Mouse (Mus musculus) lung, postnatal 0 days (tissue): Measurements from ENCODE around the gene Atrip. TPM values are rescaled to one million over a fixed set of nuclear protein-coding genes. Genes with fewer than 3 reads are reported as not detected.

ENCODE experiments used
- ATAC-seq: fragments of 200-750 bp; cut with Nextera tagmentation; 2 replicates; pipeline ENCODE4 v1.8.0; 2017; ENCODE audit warnings: moderate library complexity
- DNase-seq: peaks from one replicate; pipeline ENCODE4 v3.0.0-alpha.2; 2016; ENCODE audit warnings: low spot score
- H3K27ac ChIP-seq: fragments of 300-500 bp; sonication (generic); 2 replicates; pipeline ENCODE4 v1.5.1; 2014; ENCODE audit warnings: antibody characterized with exemption, mild to moderate bottlenecking, low read length, mixed read lengths
- H3K27me3 ChIP-seq: fragments of 300-500 bp; sonication (generic); replicated peaks from 2 replicates; pipeline ENCODE4 v1.6.1; 2014; ENCODE audit warnings: low read length, mixed read lengths; ENCODE audit not compliant: insufficient read depth
- H3K36me3 ChIP-seq: fragments of 300-500 bp; sonication (generic); 2 replicates; pipeline ENCODE4 v1.6.1; 2014; ENCODE audit warnings: low read length, mixed read lengths; ENCODE audit not compliant: insufficient read depth
- H3K4me1 ChIP-seq: fragments of 300-500 bp; sonication (generic); 2 replicates; pipeline ENCODE4 v1.6.1; 2014; ENCODE audit warnings: antibody characterized with exemption, low read depth, low read length, mixed read lengths; ENCODE audit not compliant: insufficient read depth
- H3K4me2 ChIP-seq: fragments of 300-500 bp; sonication (generic); replicated peaks from 2 replicates; pipeline ENCODE4 v1.6.1; 2014; ENCODE audit warnings: low read depth, mild to moderate bottlenecking, low read length, moderate library complexity, mixed read lengths
- H3K4me3 ChIP-seq: fragments of 300-500 bp; sonication (generic); 2 replicates; pipeline ENCODE4 v1.5.1; 2014; ENCODE audit warnings: low read depth, low read length
- H3K9ac ChIP-seq: fragments of 300-500 bp; sonication (generic); replicated peaks from 2 replicates; pipeline ENCODE4 v1.6.1; 2014; ENCODE audit warnings: low read depth, mild to moderate bottlenecking
- H3K9me3 ChIP-seq: fragments of 300-500 bp; sonication (generic); 2 replicates; pipeline ENCODE4 v1.6.1; 2016; ENCODE audit warnings: low read length, mixed read lengths
- CTCF ChIP-seq: IDR thresholded peaks from 2 replicates; pipeline ENCODE4 v1.5.1; 2016; ENCODE audit warnings: antibody characterized with exemption, mild to moderate bottlenecking
- EP300 ChIP-seq: IDR thresholded peaks from 2 replicates; pipeline ENCODE4 v1.6.1; 2016; ENCODE audit warnings: antibody characterized with exemption, mild to moderate bottlenecking, control low read depth
- WGBS: fragments of 180-500 bp; shearing (Covaris S2); extraction: QIAGEN DNeasy Blood & Tissue Kit; methylation state at CpG from one replicate; pipeline ENCODE4 v1.1.7; 2014; 5-methylcytosine and 5-hydroxymethylcytosine counted together
- polyA plus RNA-seq: library from polyadenylated mRNA; unstranded; fragments of >200 nt; fragmentation: Nextera tagmentation; extraction: Ambion mirVana; gene quantifications from 2 replicates; pipeline ENCODE4 v1.2.1, GENCODE M21; 2015

The Atrip gene
- polyA plus RNA-seq, 1 experiment from 2014 or later = 11.4 TPM

DNA sequence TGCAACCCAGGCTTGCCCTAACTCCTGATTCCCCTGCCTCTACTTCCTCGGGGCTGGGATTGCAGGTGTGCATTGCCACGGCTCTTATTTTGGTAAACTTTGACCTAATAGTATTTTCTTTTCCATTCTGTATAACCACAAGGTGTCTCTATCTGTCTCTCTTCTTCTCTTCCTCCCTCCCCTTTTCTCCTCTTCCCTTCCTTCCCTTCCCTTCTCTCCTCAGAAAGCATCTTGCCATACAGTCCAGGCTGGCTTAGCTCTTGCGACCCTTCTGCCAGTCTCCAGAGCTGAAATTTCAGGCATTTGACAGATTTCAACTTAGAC lies 23.3 kb downstream of the Atrip start:
- no peak overlapping the region for H3K4me3 ChIP-seq
- H3K4me2 ChIP-seq = no peak overlapping the region
- H3K27me3 ChIP-seq = no peaks in the 10 kb centered on the region
- no peaks in the 10 kb centered on the region for H3K9me3 ChIP-seq
- 63% methylated on average over 3 of the region's 3 CpGs for WGBS
- peaks cover 13% of the 10 kb centered on the region; the same call in 1 of the 2 replicates for H3K36me3 ChIP-seq
- DNase-seq = no peak
- no peak overlapping the region for H3K9ac ChIP-seq
- no peak for TF ChIP-seq EP300
- TF ChIP-seq CTCF = no peak
- H3K4me1 ChIP-seq = peaks cover 7% of the 10 kb centered on the region; the same call in 1 of the 2 replicates
- ATAC-seq = no peak
- no peak overlapping the region for H3K27ac ChIP-seq

DNA sequence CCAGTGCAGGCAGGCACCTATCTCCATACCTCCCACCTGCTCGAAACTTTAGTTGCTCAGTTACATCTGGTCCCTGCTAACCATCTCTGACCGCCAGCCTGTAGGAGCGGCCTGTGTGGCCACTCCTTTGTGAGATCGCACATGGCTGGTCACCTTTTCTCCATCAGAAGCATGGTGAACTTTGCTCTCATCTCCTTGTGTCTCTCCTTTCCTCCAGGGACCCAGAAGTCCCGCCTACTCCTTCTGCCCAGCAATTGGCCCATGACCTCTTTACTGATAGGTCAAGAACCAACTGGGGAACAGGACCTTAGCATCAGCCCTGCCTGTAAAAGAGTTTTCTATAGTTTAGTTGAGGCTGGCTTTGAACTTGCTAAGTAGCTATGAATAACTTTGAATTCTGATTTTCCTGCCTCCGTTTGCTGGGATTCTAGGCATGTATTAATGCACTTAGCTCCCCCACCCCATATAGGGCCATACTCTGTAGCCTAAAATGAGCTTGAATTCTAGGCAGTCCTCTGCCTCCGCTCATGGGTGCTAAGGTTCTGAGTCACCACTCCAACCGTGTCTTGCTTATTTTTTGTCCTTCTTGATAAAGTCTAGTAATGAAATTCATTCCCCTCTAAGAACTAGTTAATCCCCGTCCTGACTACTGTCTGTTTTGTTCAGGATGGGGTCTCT lies 23.8 kb downstream of the Atrip start:
- no peaks in the 10 kb centered on the region for H3K9me3 ChIP-seq
- H3K4me2 ChIP-seq = no peak overlapping the region
- H3K9ac ChIP-seq = no peak overlapping the region
- ATAC-seq (no peak), DNase-seq (no peak)
- no peak overlapping the region for H3K27ac ChIP-seq
- H3K36me3 ChIP-seq = peaks cover 13% of the 10 kb centered on the region; the same call in 1 of the 2 replicates
- H3K4me1 ChIP-seq = peaks cover 3% of the 10 kb centered on the region; the same call in 1 of the 2 replicates
- WGBS = 82% methylated on average over 9 of the region's 9 CpGs
- H3K27me3 ChIP-seq = no peaks in the 10 kb centered on the region
- H3K4me3 ChIP-seq = no peak overlapping the region
- TF ChIP-seq EP300 (no peak), CTCF (no peak)

DNA sequence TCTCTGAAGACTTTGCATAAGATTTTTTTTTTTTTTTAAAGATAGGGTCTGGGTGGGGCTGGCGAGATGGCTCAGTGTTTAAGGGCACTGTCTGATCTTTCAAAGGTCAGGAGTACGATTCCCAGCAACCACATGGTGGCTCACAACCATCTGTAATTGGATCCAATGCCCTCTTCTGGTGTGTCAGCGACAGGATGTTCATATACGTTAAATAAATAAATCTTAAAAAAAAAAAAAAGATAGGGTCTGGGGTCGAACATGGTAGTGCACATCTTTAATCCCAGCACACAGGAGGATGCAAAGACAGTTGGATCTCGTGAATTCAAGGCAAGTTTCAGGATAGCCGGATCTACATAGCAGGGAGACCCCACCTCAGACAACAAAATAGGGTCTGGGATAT lies 24.6 kb downstream of the Atrip start:
- DNase-seq = no peak
- Histone ChIP-seq H3K4me1 (no peaks in the 10 kb centered on the region), H3K4me2 (no peak overlapping the region), H3K4me3 (no peak overlapping the region), H3K27me3 (no peaks in the 10 kb centered on the region), H3K9me3 (no peaks in the 10 kb centered on the region), H3K9ac (no peak overlapping the region), H3K36me3 (peaks cover 13% of the 10 kb centered on the region; the same call in 1 of the 2 replicates), H3K27ac (no peak overlapping the region)
- no peak for ATAC-seq
- TF ChIP-seq CTCF = no peak
- TF ChIP-seq EP300 = no peak
- WGBS = 63% methylated on average over 7 of the region's 7 CpGs

DNA sequence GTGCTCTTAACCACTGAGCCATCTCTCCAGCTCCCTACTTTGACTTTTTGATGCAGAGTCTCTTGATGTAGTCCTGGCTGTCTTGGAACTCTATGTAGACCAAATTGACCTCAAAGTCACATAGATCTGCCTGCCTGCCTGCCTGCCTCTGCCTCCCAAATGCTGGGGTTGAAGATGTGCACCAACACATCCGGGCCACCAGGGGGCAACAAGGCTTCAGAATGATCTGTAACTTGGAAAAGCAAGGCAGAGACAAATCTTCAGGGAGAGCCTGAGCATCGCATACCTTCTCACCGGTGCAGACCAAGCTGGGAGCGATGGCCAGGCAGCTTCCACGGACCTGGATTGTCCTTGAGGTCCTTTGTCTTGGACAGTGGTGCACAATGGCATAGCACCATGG lies 27.6 kb downstream of the Atrip start:
- H3K9me3 ChIP-seq = no peaks in the 10 kb centered on the region
- H3K9ac ChIP-seq = no peak overlapping the region
- H3K4me3 ChIP-seq = no peak overlapping the region
- TF ChIP-seq EP300 = no peak
- peak; percentile 87 for TF ChIP-seq CTCF
- no peaks in the 10 kb centered on the region for H3K27me3 ChIP-seq
- 42% methylated on average over 5 of the region's 5 CpGs for WGBS
- H3K27ac ChIP-seq = no peak overlapping the region
- DNase-seq (peak; percentile 57), ATAC-seq (no peak)
- H3K36me3 ChIP-seq = peaks cover 3% of the 10 kb centered on the region; the same call in 1 of the 2 replicates
- H3K4me2 ChIP-seq = no peak overlapping the region
- no peaks in the 10 kb centered on the region for H3K4me1 ChIP-seq

DNA sequence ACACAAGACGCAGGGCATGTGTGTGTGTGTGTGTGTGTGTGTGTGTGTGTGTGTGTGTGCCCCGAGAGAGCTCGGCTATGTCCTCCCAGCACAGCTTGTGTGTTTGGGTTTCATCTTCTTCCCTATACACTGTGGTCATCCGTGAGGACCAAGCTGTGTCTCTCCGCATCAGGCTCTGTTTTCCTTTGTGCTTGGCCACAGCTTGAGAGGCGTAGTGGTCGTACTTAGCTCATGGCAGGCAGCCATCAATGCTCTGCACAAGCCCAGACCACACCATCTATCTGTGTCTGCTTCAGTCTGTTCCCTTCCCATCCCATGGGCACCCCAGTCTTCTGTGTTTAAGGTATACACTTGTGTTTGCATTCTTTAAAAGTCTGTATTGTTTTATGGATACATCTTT lies 32.6 kb downstream of the Atrip start:
- H3K27me3 ChIP-seq = no peaks in the 10 kb centered on the region
- no peaks in the 10 kb centered on the region for H3K9me3 ChIP-seq
- H3K9ac ChIP-seq = no peak overlapping the region
- peak overlapping the region; percentile 95 for H3K27ac ChIP-seq
- H3K4me1 ChIP-seq = peaks cover 18% of the 10 kb centered on the region; the same call in 1 of the 2 replicates
- ATAC-seq = no peak
- H3K4me3 ChIP-seq = no peak overlapping the region
- DNase-seq = no peak
- peak overlapping the region; percentile 78 for H3K4me2 ChIP-seq
- 24% methylated on average over 7 of the region's 7 CpGs for WGBS
- TF ChIP-seq CTCF (no peak), EP300 (no peak)
- H3K36me3 ChIP-seq = no peaks in the 10 kb centered on the region

DNA sequence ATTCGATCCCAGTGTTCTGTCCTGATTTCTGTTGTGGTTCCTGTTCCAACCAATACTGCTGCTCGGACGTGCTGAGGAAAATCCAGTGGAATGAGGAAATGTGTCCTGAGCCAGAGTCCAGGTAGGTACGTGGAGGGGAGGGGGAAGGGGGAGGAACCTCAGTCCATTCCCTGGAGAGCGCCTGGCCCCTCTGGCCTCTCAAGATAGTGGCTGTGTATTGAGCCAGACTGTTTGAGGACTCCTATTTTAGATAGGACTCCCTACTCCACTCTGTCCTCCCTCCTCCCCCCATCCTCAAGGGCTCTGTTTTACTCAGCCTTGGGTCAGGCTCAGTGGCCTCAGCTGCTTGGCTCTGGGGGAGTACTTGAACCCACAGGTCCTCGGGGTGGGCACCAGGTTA lies 33.0 kb downstream of the Atrip start:
- peaks cover 18% of the 10 kb centered on the region; the same call in 1 of the 2 replicates for H3K4me1 ChIP-seq
- H3K4me2 ChIP-seq = peak overlapping the region; percentile 78
- 0 out of 2 replicates have a peak overlapping the region, but pooled peaks have one; percentile 12 for H3K9ac ChIP-seq
- WGBS = 41% methylated on average over 6 of the region's 6 CpGs
- ATAC-seq (peak; percentile 80), DNase-seq (peak; percentile 86)
- no peaks in the 10 kb centered on the region for H3K27me3 ChIP-seq
- peak overlapping the region; percentile 95 for H3K27ac ChIP-seq
- TF ChIP-seq EP300 (no peak), CTCF (no peak)
- peak overlapping the region; percentile 82 for H3K4me3 ChIP-seq
- H3K9me3 ChIP-seq = no peaks in the 10 kb centered on the region
- H3K36me3 ChIP-seq = no peaks in the 10 kb centered on the region
